Mouse (Mus musculus): ENCODE data around the gene S100a1.

- TF ChIP-seq POLR2A (IDR thresholded peaks at IDR 0.05; ENCODE audit: borderline replicate concordance, low read depth, low read length) (no peak), CTCF (IDR thresholded peaks at IDR 0.05; ENCODE audit: low read depth, low read length) (no peak)
Observed at GRCm38 (mm10) chr3:90535446-90535845, 21.3 kb upstream of the S100a1 start.
